ENCODE assay signal across 8 mouse cellular contexts in genomic region chr9:57261913-57262794, GRCm38 (mm10). TPM values are rescaled to one million over a fixed set of nuclear protein-coding genes. Genes with fewer than 3 reads are reported as not detected.
DNase-seq lines count a peak whose midpoint lies in the region; ATAC-seq and TF ChIP-seq lines count a peak whose summit lies in the region.

Gene 1700017B05Rik (minus strand): TSS chr9:57262612.

- H3K4me2 ChIP-seq in intestine, postnatal 0 days (replicated peaks; ENCODE audit: low read depth): peak within 1 kb of the TSS; percentile 83
- H3K4me2 ChIP-seq in limb, embryonic 12.5 days: peak within 1 kb of the TSS; percentile 96
- peak within 1 kb of the TSS; percentile 88 for H3K4me2 ChIP-seq in midbrain, embryonic 13.5 days (replicated peaks)

- no peaks in the 10 kb centered on the region for H3K27me3 ChIP-seq in intestine, postnatal 0 days (replicated peaks; ENCODE audit: control insufficient read depth, insufficient read depth, low read length)
- H3K27me3 ChIP-seq in limb, embryonic 12.5 days: peaks cover 28% of the 10 kb centered on the region
- peaks cover 18% of the 10 kb centered on the region for H3K27me3 ChIP-seq in midbrain, embryonic 13.5 days
- no peaks in the 10 kb centered on the region for H3K27me3 ChIP-seq in small intestine, adult 2 months (ENCODE audit: control insufficient read depth, insufficient read depth, low read length)

- peak; percentile 45; the same call in 1 of the 2 replicates for TF ChIP-seq POLR2A in small intestine, adult 2 months (IDR thresholded peaks at IDR 0.05; ENCODE audit: low read depth, low read length)

- peak; percentile 50 to 72 for DNase-seq in urinary bladder, adult 18-20 months (ENCODE audit: low spot score in 2 of 2)
- DNase-seq in urinary bladder, postnatal 10 days (ENCODE audit: low spot score): no peak
- DNase-seq in embryo, embryonic 11 days: peak; percentile 86

- TF ChIP-seq CTCF in intestine, postnatal 0 days (IDR thresholded peaks at IDR 0.05; ENCODE audit: low read depth): peak; percentile 89
- TF ChIP-seq CTCF in small intestine, adult 2 months (IDR thresholded peaks at IDR 0.05; ENCODE audit: extremely low read depth, insufficient read length, insufficient replicate concordance, low read depth, low read length): peak; percentile 53

- under 1% methylated on average over 67 of the region's 87 CpGs for WGBS in intestine, postnatal 0 days
- WGBS in limb, embryonic 12.5 days: under 1% methylated on average over 86 of the region's 87 CpGs
- WGBS in midbrain, embryonic 13.5 days: under 1% methylated on average over 76 of the region's 87 CpGs
- WGBS in small intestine, adult 2 months: under 1% methylated on average over 87 of the region's 87 CpGs

- H3K27ac ChIP-seq in intestine, postnatal 0 days (ENCODE audit: low read depth, low read length): peak within 1 kb of the TSS; percentile 81
- H3K27ac ChIP-seq in limb, embryonic 12.5 days: peak within 1 kb of the TSS; percentile 86
- H3K27ac ChIP-seq in midbrain, embryonic 13.5 days: no peak within 1 kb of the TSS; the same call in 1 of the 2 replicates
- H3K27ac ChIP-seq in small intestine, adult 2 months (ENCODE audit: insufficient read depth, low read depth, low read length): peak within 1 kb of the TSS; percentile 79

- H3K4me1 ChIP-seq in intestine, postnatal 0 days (replicated peaks; ENCODE audit: control insufficient read depth, insufficient read depth, low read length): peaks cover 11% of the 10 kb centered on the region; the same call in 1 of the 2 replicates
- peaks cover 27% of the 10 kb centered on the region for H3K4me1 ChIP-seq in limb, embryonic 12.5 days (replicated peaks)
- H3K4me1 ChIP-seq in midbrain, embryonic 13.5 days (replicated peaks): peaks cover 37% of the 10 kb centered on the region
- peaks cover 11% of the 10 kb centered on the region for H3K4me1 ChIP-seq in small intestine, adult 2 months (ENCODE audit: control insufficient read depth, insufficient read depth, insufficient read length, low read length)

- ATAC-seq in granulocyte monocyte progenitor cell, adult 5-6 weeks (replicated peaks; ENCODE audit: poor library complexity, severe bottlenecking): peak; percentile 41
- peak; percentile 78 for ATAC-seq in intestine, postnatal 0 days
- peak; percentile 70 for ATAC-seq in limb, embryonic 12.5 days (ENCODE audit: insufficient number of reproducible peaks, insufficient read depth, low FRiP score, low TSS enrichment, low read depth)
- ATAC-seq in midbrain, embryonic 13.5 days: peak; percentile 78

- no peaks in the 10 kb centered on the region for H3K9me3 ChIP-seq in intestine, postnatal 0 days (ENCODE audit: control insufficient read depth)
- no peaks in the 10 kb centered on the region for H3K9me3 ChIP-seq in limb, embryonic 12.5 days
- no peaks in the 10 kb centered on the region for H3K9me3 ChIP-seq in midbrain, embryonic 13.5 days

- H3K36me3 ChIP-seq in intestine, postnatal 0 days (ENCODE audit: control insufficient read depth, insufficient read depth): peaks cover 19% of the 10 kb centered on the region
- peaks cover 18% of the 10 kb centered on the region for H3K36me3 ChIP-seq in limb, embryonic 12.5 days
- H3K36me3 ChIP-seq in midbrain, embryonic 13.5 days: peaks cover 14% of the 10 kb centered on the region; the same call in 1 of the 2 replicates
- H3K36me3 ChIP-seq in small intestine, adult 2 months (ENCODE audit: control insufficient read depth, insufficient read depth, low read length): peaks cover 14% of the 10 kb centered on the region

- H3K4me3 ChIP-seq in intestine, postnatal 0 days (ENCODE audit: low read depth, low read length): peak within 1 kb of the TSS; percentile 89
- H3K4me3 ChIP-seq in limb, embryonic 12.5 days (replicated peaks): peak within 1 kb of the TSS; percentile 82
- peak within 1 kb of the TSS; percentile 64 for H3K4me3 ChIP-seq in midbrain, embryonic 13.5 days (replicated peaks)
- H3K4me3 ChIP-seq in small intestine, adult 2 months (ENCODE audit: low read depth, low read length): peak within 1 kb of the TSS; percentile 98

- H3K9ac ChIP-seq in intestine, postnatal 0 days (ENCODE audit: low read depth, low read length): peak within 1 kb of the TSS; percentile 78
- peak within 1 kb of the TSS; percentile 89 for H3K9ac ChIP-seq in limb, embryonic 12.5 days (replicated peaks)
- peak within 1 kb of the TSS; percentile 76 for H3K9ac ChIP-seq in midbrain, embryonic 13.5 days (replicated peaks)

RNA-seq across cellular contexts. Expression of gene 1700017B05Rik, which starts in this region (rescaled TPM):
- 38.6 and 43.6 TPM in 2 replicates for total RNA-seq in granulocyte monocyte progenitor cell, adult 5-6 weeks (2014; fragmentation: Nextera tagmentation)
- 18.9 and 20.0 TPM in 2 replicates for total RNA-seq in granulocyte monocyte progenitor cell, adult 5-6 weeks (2017)
- polyA plus RNA-seq in intestine, postnatal 0 days (2015; fragmentation: Nextera tagmentation; extraction: Ambion mirVana): 12.8 and 14.2 TPM in 2 replicates
- polyA plus RNA-seq in limb, embryonic 12.5 days (2016; fragmentation: Nextera tagmentation; extraction: Ambion mirVana): 15.3 and 16.3 TPM in 2 replicates
- 4.4 and 5.6 TPM in 2 replicates for polyA plus RNA-seq in midbrain, embryonic 13.5 days (2015; fragmentation: Nextera tagmentation; extraction: Ambion mirVana)
- polyA plus RNA-seq in small intestine, adult 2 months (2012; rRNA removed): 14.1 and 28.7 TPM in 2 replicates
